Mouse (Mus musculus): ENCODE data around the gene Vdr.
"Not testable (repeated sequence)": the region's sequence is repeated elsewhere in the genome, so short reads cannot be mapped to it uniquely, and the experiment has no call there.

Vdr gene

GRCm38 (mm10) chr15:97880441-97880840, 30.0 kb downstream of the Vdr start:
- DNase-seq (ENCODE audit: low spot score in 2 of 2): no peak

GRCm38 (mm10) chr15:97878696-97879328, 31.6 kb downstream of the Vdr start:
- no peak for DNase-seq (ENCODE audit: low spot score in 2 of 2)

GRCm38 (mm10) chr15:97875784-97876183, 34.6 kb downstream of the Vdr start:
- no peak for DNase-seq (ENCODE audit: low spot score in 2 of 2)

- no peak for DNase-seq (ENCODE audit: low spot score in 2 of 2)
Measured at GRCm38 (mm10) chr15:97873717-97874116, 36.7 kb downstream of the Vdr start.

GRCm38 (mm10) chr15:97872161-97872560, 38.3 kb downstream of the Vdr start:
- DNase-seq (ENCODE audit: low spot score in 2 of 2): no peak

GRCm38 (mm10) chr15:97871055-97872030, 39.1 kb downstream of the Vdr start:
- DNase-seq (ENCODE audit: low spot score in 2 of 2): no peak

- not testable (repeated sequence) for DNase-seq (ENCODE audit: low spot score in 2 of 2)
Measured at GRCm38 (mm10) chr15:97870116-97870515, 40.3 kb downstream of the Vdr start.

GRCm38 (mm10) chr15:97868985-97869384, 41.4 kb downstream of the Vdr start:
- no peak for DNase-seq (ENCODE audit: low spot score in 2 of 2)

GRCm38 (mm10) chr15:97865988-97866387, 44.4 kb downstream of the Vdr start:
- no peak for DNase-seq (ENCODE audit: low spot score in 2 of 2)

- DNase-seq (ENCODE audit: low spot score in 2 of 2): no peak
Measured at GRCm38 (mm10) chr15:97865175-97865574, 45.3 kb downstream of the Vdr start.

GRCm38 (mm10) chr15:97864361-97865045, 45.9 kb downstream of the Vdr start:
- no peak for DNase-seq (ENCODE audit: low spot score in 2 of 2)

- DNase-seq (ENCODE audit: low spot score in 2 of 2): no peak
Measured at GRCm38 (mm10) chr15:97863494-97863881, 46.9 kb downstream of the Vdr start.

GRCm38 (mm10) chr15:97862881-97863493, 47.4 kb downstream of the Vdr start:
- no peak for DNase-seq (ENCODE audit: low spot score in 2 of 2)

- no peak for DNase-seq (ENCODE audit: low spot score in 2 of 2)
Measured at GRCm38 (mm10) chr15:97860353-97860752, 50.1 kb downstream of the Vdr start.

- DNase-seq (ENCODE audit: low spot score in 2 of 2): no peak
Measured at GRCm38 (mm10) chr15:97858431-97858830, 52.0 kb downstream of the Vdr start.

- DNase-seq (ENCODE audit: low spot score in 2 of 2): no peak
Measured at GRCm38 (mm10) chr15:97854551-97854950, 55.9 kb downstream of the Vdr start.

- DNase-seq (ENCODE audit: low spot score in 2 of 2): no peak
Measured at GRCm38 (mm10) chr15:97854059-97854458, 56.4 kb downstream of the Vdr start.

GRCm38 (mm10) chr15:97852291-97852690, 58.1 kb downstream of the Vdr start:
- no peak for DNase-seq (ENCODE audit: low spot score in 2 of 2)

- DNase-seq (ENCODE audit: low spot score in 2 of 2): no peak
Measured at GRCm38 (mm10) chr15:97851011-97851410, 59.4 kb downstream of the Vdr start.

GRCm38 (mm10) chr15:97850441-97850840, 60.0 kb downstream of the Vdr start:
- DNase-seq (ENCODE audit: low spot score in 2 of 2): peak in 1 of 2 experiments; percentile 40

GRCm38 (mm10) chr15:97849116-97849911, 61.1 kb downstream of the Vdr start:
- peak; percentile 65 to 82 for DNase-seq (ENCODE audit: low spot score in 2 of 2)
